Mouse (Mus musculus): ENCODE data around the gene Fam53b.

DNA sequence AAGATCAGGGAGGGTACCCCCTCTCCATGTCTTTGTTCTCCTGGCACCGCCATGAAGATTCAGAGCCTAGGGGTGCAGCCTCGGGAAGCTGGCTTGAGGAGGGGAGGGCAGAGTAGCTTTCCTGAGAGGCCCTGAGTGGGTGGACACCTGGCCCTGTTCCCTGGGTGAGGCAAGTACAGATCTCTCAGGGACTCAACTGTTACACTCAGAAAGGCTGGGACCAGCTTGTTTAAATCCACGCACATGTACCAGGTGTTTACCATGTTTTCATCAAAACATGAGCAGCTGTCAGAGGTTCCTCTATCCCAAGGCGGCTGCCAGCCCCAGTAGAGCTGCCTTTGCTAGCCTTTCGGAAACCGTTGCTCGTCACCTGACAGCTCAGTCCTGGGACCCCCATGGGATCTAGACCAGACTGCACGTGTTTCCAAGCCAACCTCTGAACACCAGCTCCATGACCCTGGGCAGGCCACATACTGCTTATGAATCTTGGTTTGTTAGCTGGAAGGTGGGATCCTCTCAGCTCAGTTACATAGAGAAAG lies 116.4 kb downstream of the Fam53b start:
- no peak for TF ChIP-seq CTCF (IDR thresholded peaks at IDR 0.05; ENCODE audit: extremely low read depth, insufficient read depth, low read length)
- TF ChIP-seq POLR2A (IDR thresholded peaks at IDR 0.05; ENCODE audit: extremely low read depth, insufficient read depth, low read length) = no peak
